Mouse (Mus musculus): ENCODE measurements at regions not wholly inside any gene's neighbourhood (a gene's known extent, or its start where the extent isn't known, plus 50 kb on each side); places are given as distances from the start of the nearest gene placed in this dataset.

- no peaks in the 10 kb centered on the region for H3K9me3 ChIP-seq (ENCODE audit: control insufficient read depth, low read length)
- H3K9ac ChIP-seq (ENCODE audit: low read length), result no peak overlapping the region
- WGBS, result 47% methylated on average over 5 of the region's 5 CpGs
- no peaks in the 10 kb centered on the region; the same call in 1 of the 2 replicates for H3K4me1 ChIP-seq (ENCODE audit: control insufficient read depth, insufficient read depth, low read length)
- no peaks in the 10 kb centered on the region for H3K27me3 ChIP-seq (ENCODE audit: control insufficient read depth, insufficient read depth, low read length)
- H3K36me3 ChIP-seq (ENCODE audit: control insufficient read depth, insufficient read depth, low read length), result no peaks in the 10 kb centered on the region
- no peak overlapping the region for H3K4me3 ChIP-seq (ENCODE audit: low read depth, low read length)
- DNase-seq (ENCODE audit: low spot score) (peak; percentile 92), ATAC-seq (ENCODE audit: insufficient number of reproducible peaks, low FRiP score, low TSS enrichment, low read depth) (no peak)
- no peak overlapping the region for H3K4me2 ChIP-seq (ENCODE audit: low read depth, severe bottlenecking)
- no peak overlapping the region for H3K27ac ChIP-seq (replicated peaks; ENCODE audit: low read depth, low read length)
These were observed 219.6 kb downstream of the Agtpbp1 start for GRCm38 (mm10) chr13:59365460-59365859.

- whole genome bisulfite sequencing, result 81% methylated on average over 10 of the region's 10 CpGs
These were observed 221.6 kb downstream of the Agtpbp1 start for GRCm38 (mm10) chr13:59363428-59363827.

GRCm38 (mm10) chr13:59361323-59361722, 223.7 kb downstream of the Agtpbp1 start:
- ATAC-seq (ENCODE audit: insufficient number of reproducible peaks, low FRiP score, low TSS enrichment, low read depth) (no peak), DNase-seq (ENCODE audit: low spot score) (no peak)
- Histone ChIP-seq H3K4me1 (ENCODE audit: control insufficient read depth, insufficient read depth, low read length) (no peaks in the 10 kb centered on the region), H3K27me3 (ENCODE audit: control insufficient read depth, insufficient read depth, low read length) (no peaks in the 10 kb centered on the region), H3K4me3 (ENCODE audit: low read depth, low read length) (no peak overlapping the region), H3K9me3 (ENCODE audit: control insufficient read depth, low read length) (no peaks in the 10 kb centered on the region), H3K36me3 (ENCODE audit: control insufficient read depth, insufficient read depth, low read length) (no peaks in the 10 kb centered on the region), H3K9ac (ENCODE audit: low read length) (no peak overlapping the region), H3K27ac (replicated peaks; ENCODE audit: low read depth, low read length) (no peak overlapping the region), H3K4me2 (ENCODE audit: low read depth, severe bottlenecking) (no peak overlapping the region)
- 90% methylated on average over 7 of the region's 7 CpGs for WGBS

More at GRCm38 (mm10) chr13:59363428-59363827, 221.6 kb downstream of the Agtpbp1 start:
- Histone ChIP-seq H3K4me1 (ENCODE audit: control insufficient read depth, insufficient read depth, low read length) (no peaks in the 10 kb centered on the region; the same call in 1 of the 2 replicates), H3K4me3 (ENCODE audit: low read depth, low read length) (no peak overlapping the region), H3K27ac (replicated peaks; ENCODE audit: low read depth, low read length) (no peak overlapping the region), H3K9ac (ENCODE audit: low read length) (no peak overlapping the region), H3K9me3 (ENCODE audit: control insufficient read depth, low read length) (no peaks in the 10 kb centered on the region), H3K27me3 (ENCODE audit: control insufficient read depth, insufficient read depth, low read length) (no peaks in the 10 kb centered on the region), H3K4me2 (ENCODE audit: low read depth, severe bottlenecking) (no peak overlapping the region), H3K36me3 (ENCODE audit: control insufficient read depth, insufficient read depth, low read length) (no peaks in the 10 kb centered on the region)
- ATAC-seq (ENCODE audit: insufficient number of reproducible peaks, low FRiP score, low TSS enrichment, low read depth) (no peak), DNase-seq (ENCODE audit: low spot score) (no peak)

GRCm38 (mm10) chr13:59360026-59360425, 225.0 kb downstream of the Agtpbp1 start:
- Histone ChIP-seq H3K4me3 (ENCODE audit: low read depth, low read length) (no peak overlapping the region), H3K27me3 (ENCODE audit: control insufficient read depth, insufficient read depth, low read length) (no peaks in the 10 kb centered on the region), H3K4me2 (ENCODE audit: low read depth, severe bottlenecking) (no peak overlapping the region), H3K9me3 (ENCODE audit: control insufficient read depth, low read length) (no peaks in the 10 kb centered on the region), H3K36me3 (ENCODE audit: control insufficient read depth, insufficient read depth, low read length) (no peaks in the 10 kb centered on the region), H3K27ac (replicated peaks; ENCODE audit: low read depth, low read length) (no peak overlapping the region), H3K4me1 (ENCODE audit: control insufficient read depth, insufficient read depth, low read length) (no peaks in the 10 kb centered on the region), H3K9ac (ENCODE audit: low read length) (no peak overlapping the region)
- ATAC-seq (ENCODE audit: insufficient number of reproducible peaks, low FRiP score, low TSS enrichment, low read depth), result no peak
- no peak for DNase-seq (ENCODE audit: low spot score)
- 71% methylated on average over 3 of the region's 3 CpGs for WGBS

- Histone ChIP-seq H3K36me3 (ENCODE audit: control insufficient read depth, insufficient read depth, low read length) (no peaks in the 10 kb centered on the region), H3K27me3 (ENCODE audit: control insufficient read depth, insufficient read depth, low read length) (no peaks in the 10 kb centered on the region), H3K4me2 (ENCODE audit: low read depth, severe bottlenecking) (no peak overlapping the region), H3K4me1 (ENCODE audit: control insufficient read depth, insufficient read depth, low read length) (peaks cover 5% of the 10 kb centered on the region; the same call in 1 of the 2 replicates), H3K9me3 (ENCODE audit: control insufficient read depth, low read length) (no peaks in the 10 kb centered on the region), H3K27ac (replicated peaks; ENCODE audit: low read depth, low read length) (no peak overlapping the region), H3K4me3 (ENCODE audit: low read depth, low read length) (no peak overlapping the region), H3K9ac (ENCODE audit: low read length) (no peak overlapping the region)
- ATAC-seq (ENCODE audit: insufficient number of reproducible peaks, low FRiP score, low TSS enrichment, low read depth), result no peak
- DNase-seq (ENCODE audit: low spot score), result no peak
- WGBS, result 76% methylated on average over 3 of the region's 3 CpGs
These were observed 226.6 kb downstream of the Agtpbp1 start for GRCm38 (mm10) chr13:59358421-59358820.

GRCm38 (mm10) chr13:59351461-59351860, 233.6 kb downstream of the Agtpbp1 start:
- DNase-seq (ENCODE audit: low spot score) (peak; percentile 64), ATAC-seq (ENCODE audit: insufficient number of reproducible peaks, low FRiP score, low TSS enrichment, low read depth) (no peak)
- Histone ChIP-seq H3K9me3 (ENCODE audit: control insufficient read depth, low read length) (no peaks in the 10 kb centered on the region), H3K36me3 (ENCODE audit: control insufficient read depth, insufficient read depth, low read length) (no peaks in the 10 kb centered on the region), H3K4me1 (ENCODE audit: control insufficient read depth, insufficient read depth, low read length) (peaks cover 5% of the 10 kb centered on the region; the same call in 1 of the 2 replicates), H3K27ac (replicated peaks; ENCODE audit: low read depth, low read length) (no peak overlapping the region), H3K9ac (ENCODE audit: low read length) (no peak overlapping the region), H3K4me2 (ENCODE audit: low read depth, severe bottlenecking) (no peak overlapping the region), H3K4me3 (ENCODE audit: low read depth, low read length) (no peak overlapping the region), H3K27me3 (ENCODE audit: control insufficient read depth, insufficient read depth, low read length) (no peaks in the 10 kb centered on the region)
- WGBS, result 45% methylated on average over 6 of the region's 6 CpGs

- Histone ChIP-seq H3K4me1 (ENCODE audit: control insufficient read depth, insufficient read depth, low read length) (peaks cover 5% of the 10 kb centered on the region; the same call in 1 of the 2 replicates), H3K36me3 (ENCODE audit: control insufficient read depth, insufficient read depth, low read length) (no peaks in the 10 kb centered on the region), H3K9ac (ENCODE audit: low read length) (no peak overlapping the region), H3K9me3 (ENCODE audit: control insufficient read depth, low read length) (no peaks in the 10 kb centered on the region), H3K27ac (replicated peaks; ENCODE audit: low read depth, low read length) (no peak overlapping the region), H3K4me2 (ENCODE audit: low read depth, severe bottlenecking) (no peak overlapping the region), H3K4me3 (ENCODE audit: low read depth, low read length) (no peak overlapping the region), H3K27me3 (ENCODE audit: control insufficient read depth, insufficient read depth, low read length) (no peaks in the 10 kb centered on the region)
- WGBS, result 37% methylated on average over 7 of the region's 7 CpGs
- ATAC-seq (ENCODE audit: insufficient number of reproducible peaks, low FRiP score, low TSS enrichment, low read depth) (no peak), DNase-seq (ENCODE audit: low spot score) (no peak)
These were observed 234.3 kb downstream of the Agtpbp1 start for GRCm38 (mm10) chr13:59350613-59351150.

- Histone ChIP-seq H3K4me1 (ENCODE audit: control insufficient read depth, insufficient read depth, low read length) (no peaks in the 10 kb centered on the region), H3K27me3 (ENCODE audit: control insufficient read depth, insufficient read depth, low read length) (no peaks in the 10 kb centered on the region), H3K27ac (replicated peaks; ENCODE audit: low read depth, low read length) (no peak overlapping the region), H3K9me3 (ENCODE audit: control insufficient read depth, low read length) (no peaks in the 10 kb centered on the region), H3K4me3 (ENCODE audit: low read depth, low read length) (no peak overlapping the region), H3K36me3 (ENCODE audit: control insufficient read depth, insufficient read depth, low read length) (no peaks in the 10 kb centered on the region), H3K9ac (ENCODE audit: low read length) (no peak overlapping the region), H3K4me2 (ENCODE audit: low read depth, severe bottlenecking) (no peak overlapping the region)
- ATAC-seq (ENCODE audit: insufficient number of reproducible peaks, low FRiP score, low TSS enrichment, low read depth) (no peak), DNase-seq (ENCODE audit: low spot score) (no peak)
These were observed 236.5 kb downstream of the Agtpbp1 start for GRCm38 (mm10) chr13:59348510-59348909.

- H3K4me1 ChIP-seq (ENCODE audit: control insufficient read depth, insufficient read depth, low read length), result peaks cover 2% of the 10 kb centered on the region; the same call in 1 of the 2 replicates
- no peak overlapping the region for H3K4me2 ChIP-seq (ENCODE audit: low read depth, severe bottlenecking)
- no peaks in the 10 kb centered on the region for H3K36me3 ChIP-seq (ENCODE audit: control insufficient read depth, insufficient read depth, low read length)
- no peak for ATAC-seq (ENCODE audit: insufficient number of reproducible peaks, low FRiP score, low TSS enrichment, low read depth)
- no peak overlapping the region for H3K4me3 ChIP-seq (ENCODE audit: low read depth, low read length)
- no peaks in the 10 kb centered on the region for H3K27me3 ChIP-seq (ENCODE audit: control insufficient read depth, insufficient read depth, low read length)
- no peaks in the 10 kb centered on the region for H3K9me3 ChIP-seq (ENCODE audit: control insufficient read depth, low read length)
- WGBS, result 82% methylated on average over 13 of the region's 13 CpGs
- H3K9ac ChIP-seq (ENCODE audit: low read length), result no peak overlapping the region
- no peak overlapping the region for H3K27ac ChIP-seq (replicated peaks; ENCODE audit: low read depth, low read length)
- no peak for DNase-seq (ENCODE audit: low spot score)
These were observed 243.2 kb downstream of the Agtpbp1 start for GRCm38 (mm10) chr13:59341871-59342270.
